Mouse (Mus musculus) MEL (cell line): ENCODE measurements around the gene Aftph. TPM values are rescaled to one million over a fixed set of nuclear protein-coding genes. Genes with fewer than 3 reads are reported as not detected.

ENCODE experiments used
- DNase-seq: peaks from one replicate; pipeline ENCODE4 v3.0.0; 2011; ENCODE audit warnings: low read depth, low spot score
- H3K27ac ChIP-seq: 2 replicates; pipeline ENCODE4 v1.5.1; 2012; ENCODE audit warnings: low read depth, mild to moderate bottlenecking, control low read depth, low read length, moderate library complexity; ENCODE audit not compliant: control insufficient read depth
- H3K27me3 ChIP-seq, 2 experiments: fragments of 150-350 bp in 1 of 2; sonication (generic) in 1 of 2; 2 replicates each; pipeline ENCODE4 v1.6.1; 2012; ENCODE audit warnings: low read length in 2 of 2, mild to moderate bottlenecking in 2 of 2, improper control_type of control experiment in 1 of 2, moderate library complexity in 1 of 2; ENCODE audit not compliant: insufficient read depth in 2 of 2, control insufficient read depth in 1 of 2
- H3K36me3 ChIP-seq, 2 experiments: 2 replicates each; pipeline ENCODE4 v1.6.1; 2012 to 2014; ENCODE audit warnings: low read length in 2 of 2, improper control_type of control experiment in 1 of 2, inconsistent platforms in 1 of 2, mild to moderate bottlenecking in 1 of 2; ENCODE audit not compliant: insufficient read depth in 2 of 2, control insufficient read depth in 1 of 2
- H3K4me1 ChIP-seq, 2 experiments: fragments of 150-350 bp in 1 of 2; sonication (generic) in 1 of 2; 2 replicates each; pipeline ENCODE4 v1.6.1; 2012; ENCODE audit warnings: low read length in 2 of 2, improper control_type of control experiment in 1 of 2, mild to moderate bottlenecking in 1 of 2; ENCODE audit not compliant: insufficient read depth in 2 of 2, control insufficient read depth in 1 of 2
- H3K4me3 ChIP-seq, 2 experiments: fragments of 150-350 bp in 1 of 2; sonication (generic) in 1 of 2; 2 replicates each; pipeline ENCODE4 v1.5.1; 2012; ENCODE audit warnings: low read depth in 2 of 2, low read length in 2 of 2, mild to moderate bottlenecking in 2 of 2, moderate library complexity in 2 of 2, control low read depth in 1 of 2, improper control_type of control experiment in 1 of 2; ENCODE audit not compliant: control insufficient read depth in 1 of 2, insufficient read depth in 1 of 2
- H3K79me2 ChIP-seq: 2 replicates; pipeline ENCODE4 v1.6.1; 2012; ENCODE audit warnings: mild to moderate bottlenecking, low read length, moderate library complexity; ENCODE audit not compliant: control insufficient read depth, poor library complexity, insufficient read depth
- H3K9ac ChIP-seq: 2 replicates; pipeline ENCODE4 v1.6.1; 2012; ENCODE audit warnings: low read depth, mild to moderate bottlenecking, control low read depth, low read length, moderate library complexity; ENCODE audit not compliant: control insufficient read depth, poor library complexity, severe bottlenecking
- H3K9me3 ChIP-seq: fragments of 150-350 bp; sonication (generic); replicated peaks from 2 replicates; pipeline ENCODE4 v1.6.1; 2012; ENCODE audit warnings: mild to moderate bottlenecking, low read length, improper control_type of control experiment, moderate library complexity; ENCODE audit not compliant: insufficient read depth
- CHD1 ChIP-seq: IDR thresholded peaks from 2 replicates; pipeline ENCODE4 v1.6.1; 2012; ENCODE audit warnings: low read depth, mild to moderate bottlenecking, inconsistent platforms, low read length, improper control_type of control experiment
- CHD2 ChIP-seq: IDR thresholded peaks from 2 replicates; pipeline ENCODE4 v1.6.1; 2011; ENCODE audit warnings: low read length, improper control_type of control experiment
- CTCF ChIP-seq, 3 experiments: IDR thresholded peaks in 2 of 3; conservative IDR thresholded peaks in 1 of 3; 2 replicates each; pipeline ENCODE4 v1.5.1; 2011 to 2012; ENCODE audit warnings: low read length in 3 of 3, low read depth in 2 of 3, mild to moderate bottlenecking in 2 of 3, improper control_type of control experiment in 1 of 3, inconsistent platforms in 1 of 3, mixed read lengths in 1 of 3, moderate library complexity in 1 of 3; ENCODE audit not compliant: control insufficient read depth in 1 of 3, insufficient read depth in 1 of 3, poor library complexity in 1 of 3, severe bottlenecking in 1 of 3
- E2F4 ChIP-seq: IDR thresholded peaks from 2 replicates; pipeline ENCODE4 v1.6.1; 2011; ENCODE audit warnings: low read depth, low read length, improper control_type of control experiment, borderline replicate concordance
- EP300 ChIP-seq, 2 experiments: IDR thresholded peaks; 2 replicates each; pipeline ENCODE4 v1.6.1; 2011; ENCODE audit warnings: improper control_type of control experiment in 2 of 2, low read length in 2 of 2, low read depth in 1 of 2, mild to moderate bottlenecking in 1 of 2
- GATA1 ChIP-seq: IDR thresholded peaks from 2 replicates; pipeline ENCODE4 v1.6.1; 2011; ENCODE audit warnings: low read depth, low read length, improper control_type of control experiment
- HCFC1 ChIP-seq: IDR thresholded peaks from 2 replicates; pipeline ENCODE4 v1.6.1; 2012; ENCODE audit warnings: low read depth, mild to moderate bottlenecking, inconsistent platforms, low read length, improper control_type of control experiment, moderate library complexity
- JUND ChIP-seq: IDR thresholded peaks from 2 replicates; pipeline ENCODE4 v1.6.1; 2011; ENCODE audit warnings: low read depth, mild to moderate bottlenecking, improper control_type of control experiment, low read length
- KAT2A ChIP-seq: conservative IDR thresholded peaks from 2 replicates; pipeline ENCODE4 v1.6.1; 2012; ENCODE audit warnings: low read depth, low read length, improper control_type of control experiment, inconsistent platforms
- MAX ChIP-seq: IDR thresholded peaks from 2 replicates; pipeline ENCODE4 v1.6.1; 2011; ENCODE audit warnings: low read length, improper control_type of control experiment
- MEF2A ChIP-seq: IDR thresholded peaks from 2 replicates; pipeline ENCODE4 v1.6.1; 2014; ENCODE audit warnings: low read depth, mild to moderate bottlenecking, inconsistent platforms, low read length, improper control_type of control experiment; ENCODE audit not compliant: poor library complexity, insufficient replicate concordance, severe bottlenecking; ENCODE audit errors: extremely low read depth
- MYC ChIP-seq: IDR thresholded peaks from 2 replicates; pipeline ENCODE4 v1.6.1; 2011; ENCODE audit warnings: low read depth, mild to moderate bottlenecking, low read length, improper control_type of control experiment, moderate library complexity
- NELFE ChIP-seq: IDR thresholded peaks from 2 replicates; pipeline ENCODE4 v1.6.1; 2011; ENCODE audit warnings: low read depth, low read length, improper control_type of control experiment
- POLR2A ChIP-seq, 2 experiments: IDR thresholded peaks; 2 replicates each; pipeline ENCODE4 v1.6.1; 2011 to 2012; ENCODE audit warnings: low read length in 2 of 2, mild to moderate bottlenecking in 2 of 2, control low read depth in 1 of 2, improper control_type of control experiment in 1 of 2, low read depth in 1 of 2, moderate library complexity in 1 of 2; ENCODE audit not compliant: control insufficient read depth in 1 of 2, insufficient read depth in 1 of 2, poor library complexity in 1 of 2
- POLR2AphosphoS2 ChIP-seq: IDR thresholded peaks from 2 replicates; pipeline ENCODE4 v1.6.1; 2011; ENCODE audit warnings: low read length, improper control_type of control experiment
- RAD21 ChIP-seq: IDR thresholded peaks from 2 replicates; pipeline ENCODE4 v1.6.1; 2011; ENCODE audit warnings: mild to moderate bottlenecking, low read depth, low read length, improper control_type of control experiment
- SIN3A ChIP-seq: IDR thresholded peaks from 2 replicates; pipeline ENCODE4 v1.6.1; 2012; ENCODE audit warnings: low read length, improper control_type of control experiment, inconsistent platforms
- TAL1 ChIP-seq: IDR thresholded peaks from 2 replicates; pipeline ENCODE4 v1.6.1; 2012; ENCODE audit warnings: mild to moderate bottlenecking, inconsistent platforms, low read length, moderate library complexity, mixed read lengths
- TCF12 ChIP-seq: IDR thresholded peaks from 2 replicates; pipeline ENCODE4 v1.6.1; 2014; ENCODE audit warnings: low read depth, mild to moderate bottlenecking, inconsistent platforms, low read length, improper control_type of control experiment, moderate library complexity
- USF1 ChIP-seq: IDR thresholded peaks from 2 replicates; pipeline ENCODE4 v1.6.1; 2014; ENCODE audit warnings: low read depth, mild to moderate bottlenecking, inconsistent platforms, low read length, improper control_type of control experiment, moderate library complexity
- ZMIZ1 ChIP-seq: IDR thresholded peaks from 2 replicates; pipeline ENCODE4 v1.6.1; 2012; ENCODE audit warnings: low read depth, mild to moderate bottlenecking, inconsistent platforms, low read length, improper control_type of control experiment, moderate library complexity
- polyA plus RNA-seq, 2 experiments: library from polyadenylated mRNA; stranded (reverse) in 1 of 2; unstranded in 1 of 2; fragments of >175 nt in 1 of 2; fragments of >200 nt in 1 of 2; gene quantifications; 2 replicates each; pipeline versions ENCODE4 v1.2.1 to v1.2.4; 2012; ENCODE audit warnings: low replicate concordance in 2 of 2, low read depth in 1 of 2; ENCODE audit not compliant: insufficient read length in 2 of 2, insufficient read depth in 1 of 2, missing spikeins in 1 of 2
- total RNA-seq: library from RNA; depleted of rRNA; stranded (reverse); fragments of 300-350 nt; gene quantifications from 2 replicates; pipeline ENCODE4 v1.2.3, GENCODE M21; 2012; rRNA removed

The Aftph gene
- total and polyA plus RNA-seq, 3 experiments = 38.1 to 47.2 (median 38.1) TPM

DNA sequence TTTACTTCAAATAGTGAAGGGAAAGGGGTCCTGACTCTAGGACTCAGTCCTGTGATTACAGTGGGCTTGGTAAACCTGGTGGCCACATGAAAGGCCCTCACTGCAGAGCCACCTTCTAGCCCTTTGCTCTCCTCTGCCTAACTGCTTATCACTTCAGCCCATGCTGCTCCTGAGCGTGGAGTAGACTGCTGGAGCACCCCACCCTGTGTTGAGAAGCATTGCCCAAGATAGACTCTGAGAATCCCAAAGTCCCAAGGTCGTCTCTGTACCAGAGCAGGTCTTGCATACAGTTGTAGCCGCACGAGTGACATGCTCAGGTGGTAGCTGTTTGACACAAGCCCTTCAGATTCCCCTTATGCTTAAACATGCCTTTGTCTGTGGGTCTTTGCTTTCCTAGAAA, 105.3 kb downstream of the Aftph start (continued):
- no peak for TF ChIP-seq E2F4
- peak; percentile 77 for TF ChIP-seq GATA1
- peak; percentile 35 for TF ChIP-seq MAX
- no peak for TF ChIP-seq ZMIZ1
- TF ChIP-seq HCFC1 = no peak
- TF ChIP-seq MEF2A = no peak
- TF ChIP-seq POLR2A (IDR thresholded peaks at IDR 0.05; ENCODE audit: control insufficient read depth in 1 of 2, insufficient read depth in 1 of 2, low read depth in 1 of 2, low read length in 2 of 2, poor library complexity in 1 of 2) = no peak
- TF ChIP-seq CTCF (IDR thresholded peaks at IDR 0.05 in 2 of 3, conservative IDR thresholded peaks at IDR 0.05 in 1 of 3; ENCODE audit: control insufficient read depth in 1 of 3, insufficient read depth in 1 of 3, low read depth in 2 of 3, low read length in 3 of 3, poor library complexity in 1 of 3, severe bottlenecking in 1 of 3) = no peak
- TF ChIP-seq RAD21 = peak; percentile 0; the same call in 1 of the 2 replicates
- TF ChIP-seq CHD1 = no peak

- H3K27ac ChIP-seq = peak overlapping the region; percentile 8
These were observed 105.7 kb downstream of the Aftph start for GRCm38 (mm10) chr11:20635646-20636045.

More at GRCm38 (mm10) chr11:20635646-20636045, 105.7 kb downstream of the Aftph start:
- TF ChIP-seq MEF2A (no peak), USF1 (no peak), TCF12 (no peak), KAT2A (no peak), POLR2AphosphoS2 (no peak), EP300 (IDR thresholded peaks at IDR 0.05; ENCODE audit: low read depth in 1 of 2, low read length in 2 of 2) (no peak), TAL1 (no peak), NELFE (no peak), CHD2 (no peak), JUND (no peak), SIN3A (no peak), MYC (no peak)
- Histone ChIP-seq H3K9me3 (no peaks in the 10 kb centered on the region), H3K27me3 (no peaks in the 10 kb centered on the region), H3K79me2 (peaks cover 46% of the 10 kb centered on the region), H3K4me1 (peaks cover 11 to 23% of the 10 kb centered on the region in 2 experiments), H3K9ac (peak overlapping the region; percentile 47), H3K36me3 (peaks cover 0 to 28% of the 10 kb centered on the region in 2 experiments; a peak in 2 of 4 replicates), H3K4me3 (peak overlapping the region; percentile 31 to 45)
- peak; percentile 65 for DNase-seq

Other genes starting within 250 kb of the Aftph start
- gene Sertad2, start 198.3 kb downstream of the Aftph start, total RNA-seq = 7.0 TPM in 2 replicates
- gene Sertad2, start 198.3 kb downstream of the Aftph start, polyA plus RNA-seq = 10 to 100 TPM in 1 of 2 experiments, not detected in 1; 11.5 TPM
- 14.5 and 21.1 TPM in 2 replicates for gene Lgalsl, start 89.5 kb upstream of the Aftph start, total RNA-seq
- gene Lgalsl, start 89.5 kb upstream of the Aftph start, polyA plus RNA-seq = 10 to 100 TPM in 1 of 2 experiments, not detected in 1; 11.9 TPM